Mouse (Mus musculus) MN1 (cell line): ENCODE data around the gene Tex50.

Source experiments
- DNase-seq: peaks from one replicate; pipeline ENCODE4 v3.0.0-alpha.2; 2016; ENCODE audit warnings: low spot score

The Tex50 gene

DNA sequence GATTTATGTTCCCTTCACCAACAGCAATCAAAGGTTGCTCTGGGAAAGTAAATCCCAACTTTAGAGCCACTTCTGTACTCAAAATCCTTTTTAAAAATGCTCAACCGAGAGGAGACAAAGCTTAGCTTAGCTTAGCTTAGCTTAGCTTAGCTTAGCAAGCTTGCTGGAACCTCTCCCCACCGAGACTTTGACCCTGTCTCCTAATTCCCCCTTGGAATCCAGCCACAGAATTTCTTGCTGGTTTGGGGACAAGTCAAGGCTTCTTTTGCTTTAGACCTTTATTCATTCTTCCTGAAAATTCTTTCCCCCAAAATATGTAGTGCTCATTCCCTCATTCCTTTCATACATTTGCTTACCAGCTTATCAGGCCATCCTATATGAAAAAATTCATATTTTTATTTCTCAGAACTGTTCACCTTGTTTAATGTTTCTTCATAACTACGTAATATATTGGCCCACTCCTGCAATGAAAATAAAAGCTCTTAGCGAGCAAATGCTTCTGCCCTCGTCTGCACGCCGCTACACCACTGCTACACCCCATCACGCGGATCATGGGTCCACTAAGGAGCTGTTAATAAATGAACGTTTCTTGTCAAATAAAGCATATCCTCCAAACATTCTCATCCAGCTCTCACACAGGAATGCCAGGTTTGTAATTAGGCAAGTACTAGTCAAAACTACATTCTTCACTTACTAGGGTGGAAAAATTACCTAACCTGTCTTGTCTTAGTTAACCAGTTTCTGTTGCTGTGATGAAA lies 36.3 kb downstream of the Tex50 start:
- no peak for DNase-seq

DNA sequence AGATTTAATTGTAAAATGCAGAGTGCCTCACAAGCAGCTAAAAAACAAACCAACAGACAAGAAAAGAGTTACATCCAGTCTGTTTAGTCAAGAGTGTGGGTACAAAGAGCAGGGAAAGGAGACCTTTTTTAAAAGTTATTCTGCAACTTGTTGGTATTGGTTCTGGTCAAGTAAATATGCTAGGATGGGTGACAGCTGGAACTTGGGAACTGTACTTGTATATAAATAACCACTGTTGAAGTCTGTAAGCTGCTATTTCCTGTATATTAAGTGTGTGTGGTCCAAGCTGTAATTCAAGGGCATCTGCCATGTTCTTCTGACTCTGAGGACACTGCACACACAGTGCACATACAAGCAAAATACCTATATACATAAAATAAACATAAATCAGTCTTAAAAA lies 44.5 kb downstream of the Tex50 start:
- no peak for DNase-seq

DNA sequence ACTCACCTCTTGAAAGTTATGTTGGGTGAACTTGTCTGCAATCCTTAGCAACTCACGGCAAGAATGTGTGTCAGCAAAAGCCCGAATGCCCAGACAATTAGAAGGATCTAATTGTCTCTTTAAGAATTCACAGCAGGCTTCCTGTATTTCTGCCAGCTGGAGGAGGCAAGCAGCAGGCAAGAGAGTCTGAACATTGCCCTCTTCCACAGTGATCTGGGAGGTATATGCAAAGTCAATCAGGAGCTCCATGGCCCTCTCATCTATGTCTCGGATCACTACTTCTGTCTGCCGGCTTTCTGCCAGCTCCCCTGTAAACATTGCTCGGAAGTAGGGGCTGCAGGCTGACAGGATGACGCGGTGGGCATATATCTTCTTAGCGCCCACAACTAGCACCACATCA lies 49.9 kb downstream of the Tex50 start:
- DNase-seq, result no peak
